Mouse (Mus musculus) brain, embryonic 14.5 days (tissue): ENCODE data around the gene Usp2.

Source experiments
- CTCF ChIP-seq: fragments of 200-500 bp; IDR thresholded peaks from 2 replicates; pipeline ENCODE4 v1.5.1; 2012; ENCODE audit warnings: inconsistent platforms, mild to moderate bottlenecking, moderate library complexity, borderline replicate concordance; ENCODE audit not compliant: insufficient read depth, insufficient read length; ENCODE audit errors: extremely low read depth
- POLR2A ChIP-seq: fragments of 200-500 bp; IDR thresholded peaks from 2 replicates; pipeline ENCODE4 v1.6.1; 2012; ENCODE audit warnings: mild to moderate bottlenecking, inconsistent platforms, borderline replicate concordance; ENCODE audit not compliant: poor library complexity, insufficient read depth, insufficient read length, severe bottlenecking; ENCODE audit errors: extremely low read depth

DNA sequence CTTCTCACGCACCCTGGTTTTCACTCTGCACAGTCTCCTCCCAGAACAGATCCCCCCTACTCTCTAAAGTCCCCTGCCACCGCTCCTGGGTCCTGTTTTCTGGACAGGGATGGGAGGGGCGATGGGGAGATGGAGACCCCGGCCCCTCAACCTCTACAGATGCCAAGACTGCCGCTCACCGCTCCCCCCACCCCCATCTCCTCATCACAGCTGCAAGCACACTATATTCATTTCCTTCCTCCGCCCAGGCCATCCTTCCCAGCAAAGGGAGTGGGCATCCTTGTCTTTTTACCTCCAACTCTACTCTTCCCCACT is 64.4 kb downstream of the Usp2 start:
- TF ChIP-seq CTCF (no peak), POLR2A (no peak)
